Mouse (Mus musculus) bone marrow macrophage, adult 2 months (primary cell): ENCODE data around the gene Sel1l3.

Experiments
- CTCF ChIP-seq: IDR thresholded peaks from 2 replicates; pipeline ENCODE4 v1.5.1; 2012; ENCODE audit warnings: low read depth, mild to moderate bottlenecking, low read length, moderate library complexity
- POLR2A ChIP-seq: IDR thresholded peaks from 2 replicates; pipeline ENCODE4 v1.6.1; 2012; ENCODE audit warnings: mild to moderate bottlenecking, low read depth, low read length, borderline replicate concordance

DNA sequence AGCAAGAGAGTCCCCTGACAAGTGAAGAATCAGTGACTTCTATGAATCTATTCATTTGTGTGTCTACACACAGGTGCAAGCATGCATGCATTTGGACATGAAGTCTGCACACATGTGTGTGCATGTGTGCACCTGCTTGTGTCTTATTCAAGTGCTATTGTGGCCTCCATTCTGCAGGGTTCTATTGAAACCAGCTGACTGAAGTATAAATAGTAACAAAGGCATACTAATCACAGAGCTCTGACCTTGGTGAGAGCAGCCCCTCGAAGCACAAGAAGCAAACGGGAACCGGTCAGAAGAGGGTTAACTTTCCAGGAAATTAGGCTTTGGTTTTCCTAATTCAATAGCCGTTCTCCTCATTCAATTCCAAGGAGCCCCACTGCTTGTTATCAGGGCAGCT is 74.6 kb downstream of the Sel1l3 start:
- TF ChIP-seq CTCF (no peak), POLR2A (no peak)
